Mouse (Mus musculus): Measurements from ENCODE around the gene Rln1. TPM values are rescaled to one million over a fixed set of nuclear protein-coding genes. Genes with fewer than 3 reads are reported as not detected.

Gene Rln1
- polyA plus RNA-seq (2016; fragmentation: Nextera tagmentation; extraction: Ambion mirVana) = 0.21 and 0.70 TPM in 2 replicates

DNA sequence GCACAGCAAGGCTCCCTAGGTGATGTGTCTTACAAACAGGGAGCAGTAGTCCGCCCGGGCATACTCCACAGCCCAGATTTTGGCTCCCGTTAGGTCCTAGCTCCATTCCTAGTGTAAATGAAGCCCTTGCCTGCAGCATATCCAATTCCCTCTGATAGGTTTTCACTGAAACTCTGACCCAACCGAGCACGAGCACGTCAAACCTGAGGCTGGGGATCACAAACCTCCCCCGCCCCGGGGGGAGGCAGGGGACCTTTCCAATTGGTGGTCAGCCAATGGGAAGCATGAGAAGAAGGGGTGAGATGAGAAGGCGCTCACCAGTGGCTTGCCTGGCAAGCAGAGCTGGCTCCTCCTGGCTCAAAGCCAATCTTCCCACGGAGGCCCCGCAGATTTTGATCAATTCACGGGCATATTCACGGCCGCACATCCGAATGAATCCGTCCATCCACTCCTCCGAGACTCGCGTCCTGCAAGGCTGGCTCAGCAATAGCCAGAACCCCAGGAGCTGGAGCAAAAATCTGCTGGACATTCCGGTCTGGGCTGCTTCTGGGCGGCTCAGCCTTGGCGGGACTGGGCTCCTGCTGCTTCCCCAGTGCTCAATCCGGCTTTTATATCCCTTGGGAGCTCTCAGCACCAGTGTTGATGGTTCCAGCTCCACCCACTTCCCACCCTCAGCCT lies at the start of gene Rln1:
Gene Rln1 (minus strand): TSS at position 603 of the 678 bp plus-strand sequence.
- H3K9me3 ChIP-seq = no peaks in the 10 kb centered on the region
- H3K4me1 ChIP-seq = peaks cover 11% of the 10 kb centered on the region
- peak within 1 kb of the TSS; percentile 79 for H3K27ac ChIP-seq (replicated peaks)
- WGBS = 2% methylated on average over 23 of the region's 23 CpGs
- H3K36me3 ChIP-seq (replicated peaks) = no peaks in the 10 kb centered on the region
- peak; percentile 74 for DNase-seq (ENCODE audit: low spot score)
- H3K4me3 ChIP-seq = peak within 1 kb of the TSS; percentile 58
- peaks cover 26% of the 10 kb centered on the region for H3K27me3 ChIP-seq (replicated peaks; ENCODE audit: low read depth, poor library complexity, severe bottlenecking)

DNA sequence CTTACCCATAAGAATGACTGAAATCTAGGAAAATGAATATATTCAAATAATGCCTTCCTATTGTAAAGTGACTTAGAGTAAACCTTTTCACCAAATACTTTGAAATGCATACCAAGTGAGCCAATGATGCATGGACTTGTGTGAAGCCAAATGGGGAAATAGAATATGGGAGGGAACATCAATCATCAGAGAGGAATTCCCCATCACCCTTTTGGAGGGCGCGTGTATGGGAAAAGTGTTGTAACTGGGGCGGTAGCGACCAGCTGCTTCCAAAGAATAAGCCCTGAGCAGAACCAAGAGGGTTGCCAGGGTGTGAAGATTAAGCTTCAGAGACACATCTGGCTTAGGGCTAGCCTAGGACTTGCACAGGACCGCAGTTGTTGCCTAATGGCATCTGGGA lies 48.9 kb upstream of the Rln1 start:
- no peak for DNase-seq (ENCODE audit: low spot score)
- Histone ChIP-seq H3K27ac (replicated peaks) (no peak overlapping the region), H3K4me1 (no peaks in the 10 kb centered on the region), H3K4me3 (no peak overlapping the region), H3K27me3 (replicated peaks; ENCODE audit: low read depth, poor library complexity, severe bottlenecking) (no peaks in the 10 kb centered on the region), H3K36me3 (replicated peaks) (no peaks in the 10 kb centered on the region), H3K9me3 (no peaks in the 10 kb centered on the region)
- WGBS = 91% methylated on average over 5 of the region's 5 CpGs

DNA sequence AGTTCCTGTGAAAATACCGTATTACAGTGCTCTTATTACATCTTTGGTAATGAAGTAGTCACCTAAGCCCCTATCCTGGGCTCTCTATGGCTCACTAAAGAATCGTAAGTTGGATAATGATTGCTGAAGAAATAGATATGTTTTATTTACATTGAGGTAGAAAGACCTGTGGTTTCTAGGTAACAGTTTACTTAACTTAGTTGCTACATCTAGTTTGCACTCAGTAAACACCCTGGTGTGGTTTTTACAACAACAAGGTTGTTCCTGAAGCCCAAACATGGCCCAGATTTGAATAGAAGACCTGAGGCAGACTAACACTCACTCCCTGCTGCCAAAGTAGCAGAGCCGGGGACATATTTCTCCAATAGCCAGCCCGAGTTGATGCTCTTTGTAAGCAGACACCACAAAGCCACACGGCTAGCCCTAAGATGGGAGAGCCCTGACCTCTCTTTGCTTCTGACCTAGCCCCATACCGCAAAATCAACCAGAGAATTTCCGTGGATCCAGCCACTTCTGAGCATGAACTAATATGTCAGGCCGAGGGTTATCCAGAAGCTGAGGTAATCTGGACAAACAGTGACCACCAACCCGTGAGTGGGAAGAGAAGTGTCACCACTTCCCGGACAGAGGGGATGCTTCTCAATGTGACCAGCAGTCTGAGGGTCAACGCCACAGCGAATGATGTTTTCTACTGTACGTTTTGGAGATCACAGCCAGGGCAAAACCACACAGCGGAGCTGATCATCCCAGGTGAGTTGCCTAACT lies 45.6 kb upstream of the Rln1 start:
- WGBS = 88% methylated on average over 14 of the region's 14 CpGs

DNA sequence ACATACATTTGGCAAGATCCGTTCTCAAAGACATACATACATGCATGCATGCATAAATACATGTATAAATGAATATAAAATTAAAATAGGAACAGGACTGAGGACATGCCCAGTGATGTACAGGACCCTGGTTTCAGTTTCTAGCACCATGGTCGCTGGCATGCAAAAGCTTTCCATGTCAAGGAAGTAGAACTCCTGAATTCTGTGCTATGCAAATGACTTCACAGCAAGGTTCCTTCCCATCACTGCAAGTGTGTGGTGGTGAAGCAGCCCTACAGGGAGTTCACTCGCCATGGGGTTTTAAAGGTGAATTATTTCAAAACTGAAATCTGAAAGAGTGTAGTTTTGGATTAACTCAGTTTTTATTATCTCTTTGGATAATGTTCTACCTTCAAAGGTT lies 41.9 kb upstream of the Rln1 start:
- no peak overlapping the region for H3K27ac ChIP-seq (replicated peaks)
- no peaks in the 10 kb centered on the region for H3K9me3 ChIP-seq
- no peaks in the 10 kb centered on the region for H3K4me1 ChIP-seq
- DNase-seq (ENCODE audit: low spot score) = no peak
- H3K27me3 ChIP-seq (replicated peaks; ENCODE audit: low read depth, poor library complexity, severe bottlenecking) = no peaks in the 10 kb centered on the region; the same call in 1 of the 2 replicates
- WGBS = 70% methylated on average over 3 of the region's 3 CpGs
- H3K36me3 ChIP-seq (replicated peaks) = no peaks in the 10 kb centered on the region
- H3K4me3 ChIP-seq = no peak overlapping the region

More for the DNA sequence above, 45.6 kb upstream of the Rln1 start:
- H3K4me3 ChIP-seq = no peak overlapping the region
- no peaks in the 10 kb centered on the region for H3K27me3 ChIP-seq (replicated peaks; ENCODE audit: low read depth, poor library complexity, severe bottlenecking)
- H3K27ac ChIP-seq (replicated peaks) = no peak overlapping the region
- no peak for DNase-seq (ENCODE audit: low spot score)
- no peaks in the 10 kb centered on the region for H3K36me3 ChIP-seq (replicated peaks)
- H3K9me3 ChIP-seq = no peaks in the 10 kb centered on the region
- no peaks in the 10 kb centered on the region for H3K4me1 ChIP-seq

DNA sequence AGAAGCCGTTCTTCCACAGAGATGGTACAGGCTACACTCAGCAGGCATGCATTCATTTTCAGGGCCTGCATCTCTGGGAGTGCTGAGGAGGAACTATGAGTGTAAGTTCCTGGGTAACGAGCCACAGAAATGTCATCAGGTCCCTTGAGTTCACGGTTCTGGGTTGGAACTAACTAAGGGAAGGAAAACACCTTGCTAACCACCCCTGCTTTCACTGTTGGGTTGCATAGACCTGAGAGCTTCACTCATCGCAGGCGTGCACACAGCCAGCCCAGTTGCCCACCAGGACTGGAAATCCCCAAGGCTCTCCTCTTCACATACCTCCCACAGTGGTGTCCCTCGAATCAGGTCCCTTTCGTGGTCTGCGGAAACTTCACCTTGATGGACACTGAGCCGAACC lies 40.5 kb upstream of the Rln1 start:
- 88% methylated on average over 9 of the region's 9 CpGs for WGBS
- no peaks in the 10 kb centered on the region for H3K36me3 ChIP-seq (replicated peaks)
- H3K27me3 ChIP-seq (replicated peaks; ENCODE audit: low read depth, poor library complexity, severe bottlenecking) = no peaks in the 10 kb centered on the region; the same call in 1 of the 2 replicates
- no peak for DNase-seq (ENCODE audit: low spot score)
- no peaks in the 10 kb centered on the region for H3K9me3 ChIP-seq
- no peaks in the 10 kb centered on the region for H3K4me1 ChIP-seq
- H3K4me3 ChIP-seq = no peak overlapping the region
- H3K27ac ChIP-seq (replicated peaks) = no peak overlapping the region

DNA sequence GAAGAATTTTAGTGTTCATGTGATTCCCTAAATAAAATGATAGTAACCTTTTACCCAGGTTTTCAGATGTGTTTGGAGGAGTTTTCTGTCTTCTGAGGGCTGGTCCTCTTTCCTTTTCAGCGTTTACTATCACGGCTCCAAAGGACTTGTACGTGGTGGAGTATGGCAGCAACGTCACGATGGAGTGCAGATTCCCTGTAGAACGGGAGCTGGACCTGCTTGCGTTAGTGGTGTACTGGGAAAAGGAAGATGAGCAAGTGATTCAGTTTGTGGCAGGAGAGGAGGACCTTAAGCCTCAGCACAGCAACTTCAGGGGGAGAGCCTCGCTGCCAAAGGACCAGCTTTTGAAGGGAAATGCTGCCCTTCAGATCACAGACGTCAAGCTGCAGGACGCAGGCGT lies 39.0 kb upstream of the Rln1 start:
- no peak for DNase-seq (ENCODE audit: low spot score)
- H3K27ac ChIP-seq (replicated peaks) = no peak overlapping the region
- peaks cover under 1% of the 10 kb centered on the region; the same call in 1 of the 2 replicates for H3K27me3 ChIP-seq (replicated peaks; ENCODE audit: low read depth, poor library complexity, severe bottlenecking)
- H3K4me3 ChIP-seq = 0 out of 2 replicates have a peak overlapping the region, but pooled peaks have one; percentile 24
- no peaks in the 10 kb centered on the region for H3K36me3 ChIP-seq (replicated peaks)
- no peaks in the 10 kb centered on the region for H3K4me1 ChIP-seq
- 44% methylated on average over 11 of the region's 11 CpGs for WGBS
- H3K9me3 ChIP-seq = no peaks in the 10 kb centered on the region

DNA sequence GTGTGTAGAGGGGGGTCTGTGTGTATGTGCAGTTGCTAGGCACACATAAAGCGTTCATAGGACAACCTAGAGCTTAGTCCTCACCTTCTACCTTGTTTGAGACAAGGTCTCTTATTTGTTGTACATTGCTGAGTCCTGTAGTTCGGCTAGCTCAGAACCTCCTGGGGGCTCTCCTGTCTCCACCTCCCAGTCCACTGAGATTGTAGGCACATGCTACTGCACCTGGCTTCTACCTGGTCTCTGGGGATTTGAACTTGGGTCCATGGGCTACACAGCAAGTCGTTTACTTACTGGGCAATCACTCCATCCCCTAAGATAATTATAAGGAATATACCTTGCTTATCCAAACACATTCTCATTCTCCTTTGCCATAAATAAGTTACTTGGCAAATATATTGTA lies 38.2 kb upstream of the Rln1 start:
- H3K9me3 ChIP-seq = no peaks in the 10 kb centered on the region
- no peak for DNase-seq (ENCODE audit: low spot score)
- H3K27me3 ChIP-seq (replicated peaks; ENCODE audit: low read depth, poor library complexity, severe bottlenecking) = peaks cover 8% of the 10 kb centered on the region
- no peak overlapping the region for H3K27ac ChIP-seq (replicated peaks)
- H3K36me3 ChIP-seq (replicated peaks) = no peaks in the 10 kb centered on the region
- WGBS = 87% methylated on average over 3 of the region's 3 CpGs
- H3K4me3 ChIP-seq = no peak overlapping the region
- no peaks in the 10 kb centered on the region for H3K4me1 ChIP-seq

DNA sequence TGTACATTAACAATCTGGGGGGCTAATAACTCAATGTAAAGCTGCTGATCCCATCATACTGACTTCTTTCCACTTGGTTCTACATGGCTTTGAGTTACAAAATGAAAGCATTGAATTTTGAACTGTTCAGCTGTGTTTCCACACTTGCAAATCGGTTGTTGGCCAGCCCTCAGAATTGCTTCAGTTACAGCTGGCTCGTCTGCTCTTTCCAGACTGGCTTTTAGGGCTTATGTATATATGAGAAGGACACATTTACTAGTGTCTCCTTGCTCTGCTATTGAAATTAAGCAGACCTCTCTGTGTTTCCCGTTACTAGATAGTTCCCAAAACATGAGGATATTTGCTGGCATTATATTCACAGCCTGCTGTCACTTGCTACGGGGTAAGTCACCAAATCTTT lies 37.7 kb upstream of the Rln1 start:
- H3K4me3 ChIP-seq = no peak overlapping the region
- H3K27ac ChIP-seq (replicated peaks) = no peak overlapping the region
- no peaks in the 10 kb centered on the region for H3K36me3 ChIP-seq (replicated peaks)
- no peaks in the 10 kb centered on the region for H3K9me3 ChIP-seq
- H3K4me1 ChIP-seq = peaks cover 4% of the 10 kb centered on the region
- peaks cover 13% of the 10 kb centered on the region for H3K27me3 ChIP-seq (replicated peaks; ENCODE audit: low read depth, poor library complexity, severe bottlenecking)
- DNase-seq (ENCODE audit: low spot score) = no peak
- 82% methylated on average over 4 of the region's 4 CpGs for WGBS

DNA sequence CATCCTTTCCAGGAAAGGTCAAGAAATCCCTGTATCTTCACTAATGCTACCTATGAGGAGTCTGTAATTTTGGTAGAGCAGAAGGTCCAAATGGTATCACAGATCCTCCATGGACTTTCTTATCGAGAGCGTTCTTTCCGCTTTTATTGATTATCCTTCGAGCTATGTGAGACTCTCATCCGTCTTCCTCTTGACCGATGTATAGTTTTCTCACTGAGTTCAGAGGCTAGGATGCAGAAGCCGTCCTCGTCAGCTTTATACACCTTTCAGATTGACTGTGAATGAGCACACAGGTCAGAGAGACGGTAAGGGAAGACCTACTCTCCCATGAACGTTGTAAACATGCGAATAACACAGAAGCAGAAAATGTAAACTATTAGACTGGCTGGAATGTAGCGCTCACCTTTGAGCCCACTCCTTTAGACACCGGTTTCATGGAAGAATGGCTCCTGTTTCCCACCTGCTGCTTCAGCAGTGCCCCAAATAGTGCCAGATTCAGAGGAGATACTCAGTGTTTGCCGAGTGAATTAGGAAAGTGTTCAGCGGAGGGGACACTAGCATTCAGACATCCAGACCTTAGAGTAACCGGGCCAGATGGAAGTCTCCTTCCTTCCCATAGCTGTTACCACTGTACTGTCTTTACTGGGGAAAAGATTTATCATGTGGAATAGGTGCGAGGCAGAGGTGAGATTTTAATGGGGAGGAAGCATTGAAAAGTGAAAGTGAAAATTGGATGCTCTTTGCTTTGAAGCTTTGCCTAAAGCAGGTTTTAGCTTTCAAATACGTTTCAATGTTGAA lies 37.0 kb upstream of the Rln1 start:
- Histone ChIP-seq H3K36me3 (replicated peaks) (no peaks in the 10 kb centered on the region), H3K4me1 (peaks cover 6% of the 10 kb centered on the region), H3K27me3 (replicated peaks; ENCODE audit: low read depth, poor library complexity, severe bottlenecking) (peaks cover 17% of the 10 kb centered on the region), H3K9me3 (no peaks in the 10 kb centered on the region), H3K4me3 (no peak overlapping the region), H3K27ac (replicated peaks) (no peak overlapping the region)
- 83% methylated on average over 18 of the region's 18 CpGs for WGBS
- no peak for DNase-seq (ENCODE audit: low spot score)

DNA sequence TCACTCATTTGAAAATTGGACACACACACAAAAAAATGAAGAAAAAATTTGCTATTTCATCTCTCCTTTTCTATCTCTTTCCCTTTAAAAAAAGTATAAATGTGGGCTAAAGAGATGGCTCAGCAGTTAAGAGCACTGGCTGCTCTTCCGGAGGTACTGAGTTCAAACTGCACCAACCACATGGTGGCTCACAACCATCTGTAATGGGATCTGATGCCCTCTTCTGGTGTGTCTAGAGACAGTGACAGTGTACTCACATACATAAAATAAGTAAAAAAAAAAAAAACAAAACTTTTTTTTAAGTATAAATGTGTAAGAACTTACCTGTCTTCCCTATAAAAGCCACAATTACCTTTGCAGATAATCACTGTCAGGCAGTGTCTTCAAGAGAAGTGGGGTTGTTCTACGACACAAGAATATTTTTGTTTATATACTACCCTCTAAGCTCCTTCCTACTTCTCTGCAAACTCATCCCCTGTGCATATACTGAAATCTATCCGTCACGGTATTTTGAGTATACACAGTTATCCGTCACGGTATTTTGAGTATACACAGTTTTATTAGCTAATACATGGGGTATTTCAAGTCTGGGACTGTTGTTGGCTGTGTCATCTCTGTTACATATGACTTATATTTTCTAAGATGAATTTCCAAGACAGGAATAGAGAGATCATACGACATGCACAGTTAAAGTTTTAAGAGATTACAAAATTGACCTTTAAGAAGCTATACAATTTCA lies 36.2 kb upstream of the Rln1 start:
- H3K36me3 ChIP-seq (replicated peaks) = no peaks in the 10 kb centered on the region
- no peak for DNase-seq (ENCODE audit: low spot score)
- no peak overlapping the region for H3K4me3 ChIP-seq
- H3K4me1 ChIP-seq = peaks cover 6% of the 10 kb centered on the region
- no peaks in the 10 kb centered on the region for H3K9me3 ChIP-seq
- H3K27me3 ChIP-seq (replicated peaks; ENCODE audit: low read depth, poor library complexity, severe bottlenecking) = peaks cover 24% of the 10 kb centered on the region
- no peak overlapping the region for H3K27ac ChIP-seq (replicated peaks)
- WGBS = 91% methylated on average over 7 of the region's 7 CpGs

DNA sequence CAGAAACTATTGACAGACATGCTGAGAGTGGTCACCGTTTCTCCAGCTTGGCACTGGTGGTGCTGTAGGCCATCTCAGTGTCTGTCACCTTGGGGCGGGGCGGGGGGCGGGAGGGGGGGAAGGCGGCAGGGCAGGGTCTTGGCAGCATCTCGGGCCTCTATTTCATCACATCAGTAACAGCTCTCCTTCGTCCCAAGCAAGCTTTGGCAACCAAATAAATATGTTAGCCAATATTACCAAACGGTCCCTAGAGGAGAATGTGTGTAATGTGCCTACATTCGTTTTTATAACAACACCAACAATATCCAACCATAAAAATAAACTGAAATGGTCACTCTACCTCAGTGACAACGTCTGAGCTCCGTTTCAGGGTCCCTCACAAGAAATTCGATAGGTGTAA lies 35.6 kb upstream of the Rln1 start:
- Histone ChIP-seq H3K4me3 (no peak overlapping the region), H3K27ac (replicated peaks) (no peak overlapping the region), H3K4me1 (peaks cover 6% of the 10 kb centered on the region), H3K9me3 (no peaks in the 10 kb centered on the region), H3K36me3 (replicated peaks) (no peaks in the 10 kb centered on the region), H3K27me3 (replicated peaks; ENCODE audit: low read depth, poor library complexity, severe bottlenecking) (peaks cover 30% of the 10 kb centered on the region)
- DNase-seq (ENCODE audit: low spot score) = no peak
- WGBS = 72% methylated on average over 12 of the region's 12 CpGs

Measured in embryonic facial prominence, embryonic 10.5 days (tissue).